Mouse (Mus musculus) spleen, adult 2 months (tissue): ENCODE data around the gene Tnfsf14.

Experiments used
- CTCF ChIP-seq: fragments of 200-500 bp; IDR thresholded peaks from 2 replicates; pipeline ENCODE4 v1.5.1; 2011; ENCODE audit warnings: mild to moderate bottlenecking, inconsistent platforms; ENCODE audit not compliant: insufficient read depth, insufficient read length, insufficient replicate concordance; ENCODE audit errors: extremely low read depth
- POLR2A ChIP-seq: fragments of 200-500 bp; IDR thresholded peaks from 2 replicates; pipeline ENCODE4 v1.6.1; 2011; ENCODE audit warnings: low read depth, low read length, inconsistent platforms

- no peak for TF ChIP-seq CTCF
- TF ChIP-seq POLR2A, result no peak
These were observed 50.3 kb downstream of the Tnfsf14 start for GRCm38 (mm10) chr17:57143704-57144103.
